Mouse (Mus musculus) adrenal gland, postnatal 10 days (tissue): ENCODE results near the gene Fam219a. TPM values are rescaled to one million over a fixed set of nuclear protein-coding genes. Genes with fewer than 3 reads are reported as not detected.

ENCODE experiments used
- DNase-seq: peaks from one replicate; pipeline ENCODE4 v3.0.0; 2021; ENCODE audit warnings: mixed read lengths
- long read RNA-seq, 2 experiments: library from polyadenylated mRNA; stranded (forward); transcript quantifications; one replicate each; pipeline ENCODE4 v2.0.0; 2021
- total RNA-seq, 2 experiments: library from RNA; stranded (reverse); gene quantifications; 2 replicates each; pipeline ENCODE4 v1.2.3; 2021

Gene Fam219a
- 10 to 100 TPM; 18.8 to 23.5 TPM for total RNA-seq
- long read RNA-seq, experiment 1, partial matches to known transcripts, result 0 of 4 reads
- long read RNA-seq, experiment 1, other reads (novel, unspliced or antisense), result 4 of 4 reads
- long read RNA-seq, experiment 2, partial matches to known transcripts, result 0 of 4 reads
- long read RNA-seq, experiment 2, other reads (novel, unspliced or antisense), result 2 of 4 reads

GRCm38 (mm10) chr4:41569411-41569885 is at the start of gene Fam219a, which contains the start of gene Dnaic1:
TSS of gene Fam219a (minus strand) at chr4:41569538.
TSS of gene Dnaic1 (plus strand) at chr4:41569775.
- peak; percentile 98 for DNase-seq

DNA sequence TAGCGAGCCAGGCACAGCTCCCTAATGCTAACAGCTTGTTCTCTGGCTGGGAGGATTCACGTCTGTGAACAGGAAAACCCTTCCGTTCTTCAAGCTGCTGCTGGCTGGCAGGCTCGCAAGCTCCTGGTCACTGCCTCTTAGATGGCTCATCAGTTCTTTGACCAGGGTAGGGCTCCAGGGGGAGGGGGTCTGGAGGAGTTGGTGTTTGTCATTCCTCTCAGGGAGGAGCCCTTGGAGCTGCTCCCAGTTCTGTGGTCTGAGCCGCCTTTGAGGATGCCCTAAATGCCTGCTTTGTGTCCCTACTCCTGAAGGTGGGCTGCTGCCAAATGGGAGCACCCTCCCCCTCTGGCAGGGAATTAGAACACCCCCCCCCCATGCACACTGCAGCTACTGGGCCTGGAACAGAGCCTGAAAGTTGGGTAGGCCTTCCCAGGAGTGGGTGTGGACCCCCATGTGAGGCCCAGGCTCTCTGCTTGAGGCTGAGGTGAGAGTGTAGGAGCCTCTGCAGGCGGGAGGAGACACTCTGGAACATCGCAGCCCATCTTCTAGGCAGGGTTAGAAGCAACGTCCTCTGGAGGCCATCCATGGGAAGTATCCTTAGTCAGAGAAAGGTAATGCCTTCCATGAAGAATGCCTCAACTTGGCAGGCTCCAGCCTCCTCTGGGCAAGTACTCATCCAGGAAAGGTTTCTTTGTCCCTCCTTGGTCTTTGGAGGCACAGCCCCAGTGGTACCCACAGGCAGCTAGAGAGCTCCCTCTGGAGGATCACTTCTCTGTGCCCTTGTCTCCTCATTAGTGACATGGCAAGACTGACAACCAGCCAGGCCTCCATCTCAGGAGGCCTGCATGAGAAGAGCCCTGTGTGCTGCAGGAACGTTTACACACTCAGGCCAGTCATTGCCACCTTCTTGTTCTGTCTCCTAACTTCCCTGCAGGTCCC is 46.6 kb upstream of the Fam219a start:
- no peak for DNase-seq

- peak; percentile 89 for DNase-seq
Measured at GRCm38 (mm10) chr4:41614156-41614555, 44.8 kb upstream of the Fam219a start.

DNA sequence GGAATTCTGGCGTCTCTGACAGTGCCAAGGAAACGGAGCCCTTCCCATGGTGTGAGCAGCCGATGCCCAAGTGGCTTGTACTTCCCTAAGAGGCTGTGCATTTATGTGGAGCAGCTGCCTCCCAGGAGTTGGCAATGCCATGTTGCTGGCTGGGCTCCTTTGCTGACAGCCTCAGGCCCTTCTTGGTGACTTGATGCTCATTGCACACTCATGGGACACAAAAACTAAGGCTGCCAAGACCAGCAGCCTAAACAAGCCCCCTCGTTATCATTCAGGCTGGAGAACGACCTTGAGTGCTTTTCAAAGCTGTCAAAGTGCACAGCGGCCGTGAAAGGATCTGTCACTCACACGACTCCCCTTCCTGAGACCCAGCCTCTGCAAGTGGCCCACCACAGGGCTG is 42.8 kb upstream of the Fam219a start:
- no peak for DNase-seq

- no peak for DNase-seq
Measured at GRCm38 (mm10) chr4:41610594-41610980, 41.2 kb upstream of the Fam219a start.

DNA sequence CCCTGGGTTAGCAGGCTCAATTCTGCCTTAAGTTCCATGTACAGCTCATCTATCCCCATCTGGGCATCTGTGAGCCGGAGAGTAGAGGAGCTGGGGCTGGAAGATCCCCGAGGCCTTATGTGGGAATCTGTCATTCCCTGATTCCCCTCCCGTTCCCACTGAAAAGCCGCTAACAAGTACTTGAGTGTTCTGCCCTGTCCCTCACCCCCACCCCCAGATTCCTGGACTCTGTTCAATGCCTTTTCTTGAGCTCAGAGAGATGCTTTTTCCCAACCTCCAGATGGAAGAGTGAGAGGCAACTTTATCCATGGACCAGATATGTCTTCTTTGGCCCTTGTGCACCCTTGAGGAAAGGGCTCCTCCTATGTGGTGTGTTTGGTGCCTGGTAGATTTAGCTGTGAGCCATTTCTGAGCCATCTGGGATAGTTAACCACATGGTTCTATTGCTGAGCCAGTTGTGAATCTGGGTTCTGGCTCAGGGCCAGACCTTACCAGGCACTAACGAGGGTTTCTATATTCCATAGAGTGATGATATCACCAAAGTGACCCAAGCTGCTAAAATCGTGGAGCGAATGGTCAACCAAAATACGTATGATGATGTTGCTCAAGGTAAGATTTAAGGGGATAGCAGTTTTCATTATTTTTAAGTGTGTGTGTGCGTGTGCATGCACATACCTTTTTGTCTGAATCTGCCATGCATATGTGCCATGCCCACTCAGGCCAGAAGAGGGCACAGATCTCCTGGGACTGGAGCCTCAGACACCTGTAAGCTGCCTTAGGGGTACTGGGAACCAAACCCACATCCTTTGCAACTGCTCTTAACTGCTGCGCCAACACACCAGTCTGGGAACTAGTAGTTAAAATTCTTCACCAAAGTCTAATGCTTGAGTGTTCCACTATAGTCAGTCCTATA is 40.6 kb upstream of the Fam219a start:
- no peak for DNase-seq

GRCm38 (mm10) chr4:41606784-41607183 is 37.4 kb upstream of the Fam219a start:
- DNase-seq, result peak; percentile 83

DNA sequence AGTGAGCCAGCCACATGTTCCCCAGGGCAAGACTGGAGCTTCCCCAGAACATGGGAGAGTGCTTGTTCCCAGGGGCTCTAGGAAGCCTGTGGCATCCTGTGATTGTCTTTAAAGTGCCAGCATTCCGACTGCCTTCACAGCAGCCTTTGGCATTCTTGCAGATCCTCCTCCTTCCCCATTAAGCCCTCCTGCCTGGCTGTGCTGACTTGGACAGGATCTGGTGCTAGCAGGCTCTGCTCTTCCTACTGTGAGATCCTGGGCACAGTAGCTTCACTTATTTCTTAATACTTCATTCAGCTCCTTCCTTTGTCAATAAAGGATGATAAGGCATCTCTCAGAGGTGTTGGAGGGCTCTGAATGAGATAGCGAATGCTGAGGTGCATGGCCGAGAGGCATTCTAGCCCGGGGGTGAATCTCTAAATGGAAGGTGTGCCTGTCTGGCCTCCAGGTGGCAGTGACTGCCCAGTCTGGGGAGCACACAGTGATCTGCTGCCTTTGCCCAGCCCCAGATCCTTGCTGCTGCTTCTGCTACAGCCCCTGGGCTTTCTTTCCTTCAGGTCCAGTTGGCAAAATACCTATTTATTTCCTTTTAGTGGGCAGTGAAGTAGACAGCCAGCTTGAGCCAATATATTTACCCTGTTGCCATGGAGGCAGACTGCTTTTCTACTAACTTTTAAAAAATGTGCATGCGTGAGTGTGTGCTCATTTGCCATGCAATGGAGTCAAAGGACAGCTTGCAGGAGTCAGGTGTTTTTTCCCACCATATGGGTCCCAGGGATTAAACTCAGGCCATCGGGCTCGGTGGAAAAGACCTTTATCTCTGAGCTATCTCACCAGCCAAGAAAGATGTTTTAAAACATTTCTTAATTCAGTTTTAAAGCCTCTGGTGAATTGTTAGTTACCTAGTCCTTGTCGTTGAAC is 35.4 kb upstream of the Fam219a start:
- peak; percentile 25 for DNase-seq

DNA sequence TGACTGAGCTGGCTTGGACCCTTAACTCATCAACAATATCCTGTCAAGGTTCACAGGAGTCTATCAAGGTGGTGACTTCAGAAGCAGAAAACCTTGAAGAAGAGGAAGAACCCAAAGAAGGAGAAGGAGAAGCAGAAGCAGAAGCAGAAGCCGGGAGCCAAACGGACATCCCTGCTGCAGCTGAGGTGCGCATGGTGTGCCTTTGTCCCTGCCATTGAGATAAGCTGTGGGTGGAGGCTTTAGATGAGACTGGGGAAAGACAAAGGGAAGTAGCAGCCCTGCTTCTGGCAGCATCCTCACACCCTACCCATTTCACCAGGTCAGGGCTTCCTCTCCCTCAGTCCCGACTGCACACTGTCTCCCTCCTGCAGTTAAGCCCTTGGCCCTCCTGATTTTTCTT is 33.5 kb upstream of the Fam219a start:
- no peak for DNase-seq

DNA sequence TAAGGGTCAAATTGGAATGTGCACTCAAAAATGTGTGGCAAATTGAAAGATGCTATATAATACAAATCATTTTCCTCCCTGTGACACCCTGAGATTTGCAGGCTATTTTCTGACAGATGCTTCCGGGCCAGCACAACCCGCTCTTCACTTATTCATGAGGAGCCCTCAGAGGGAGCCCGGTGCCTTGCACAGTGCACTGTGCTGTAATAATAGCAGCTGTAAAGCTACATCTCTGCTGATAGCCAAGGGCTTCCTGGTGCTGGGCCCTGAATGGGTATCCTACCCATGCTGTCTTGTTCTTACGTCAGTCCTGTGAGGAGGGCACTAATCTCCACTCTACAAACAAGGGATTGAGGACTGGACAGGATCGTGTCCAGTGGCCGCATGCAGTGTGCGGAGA is 14.0 kb upstream of the Fam219a start:
- no peak for DNase-seq

DNA sequence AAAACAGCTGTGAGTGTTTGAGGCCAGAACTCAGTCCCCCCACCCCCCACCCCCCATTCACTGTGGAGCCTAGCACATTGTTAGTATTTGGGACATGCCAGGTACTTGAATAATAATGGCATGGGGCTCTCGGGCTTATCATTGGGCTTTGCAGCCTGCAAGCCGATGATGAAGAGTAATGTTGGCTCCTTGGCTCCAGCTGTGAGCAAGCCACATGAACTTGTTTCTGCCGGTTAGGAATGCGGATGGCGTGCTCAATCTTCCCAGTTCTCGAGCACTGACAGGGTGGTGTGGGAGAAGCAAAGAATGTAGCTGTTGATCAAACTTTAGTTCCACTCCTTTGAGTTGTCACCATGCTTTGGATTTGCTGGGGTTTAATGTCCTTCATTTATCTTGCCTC is 6.6 kb upstream of the Fam219a start:
- no peak for DNase-seq

GRCm38 (mm10) chr4:41573492-41573891 is 4.2 kb upstream of the Fam219a start:
- no peak for DNase-seq

- no peak for DNase-seq
Measured at GRCm38 (mm10) chr4:41571490-41571889, 2.2 kb upstream of the Fam219a start.

DNA sequence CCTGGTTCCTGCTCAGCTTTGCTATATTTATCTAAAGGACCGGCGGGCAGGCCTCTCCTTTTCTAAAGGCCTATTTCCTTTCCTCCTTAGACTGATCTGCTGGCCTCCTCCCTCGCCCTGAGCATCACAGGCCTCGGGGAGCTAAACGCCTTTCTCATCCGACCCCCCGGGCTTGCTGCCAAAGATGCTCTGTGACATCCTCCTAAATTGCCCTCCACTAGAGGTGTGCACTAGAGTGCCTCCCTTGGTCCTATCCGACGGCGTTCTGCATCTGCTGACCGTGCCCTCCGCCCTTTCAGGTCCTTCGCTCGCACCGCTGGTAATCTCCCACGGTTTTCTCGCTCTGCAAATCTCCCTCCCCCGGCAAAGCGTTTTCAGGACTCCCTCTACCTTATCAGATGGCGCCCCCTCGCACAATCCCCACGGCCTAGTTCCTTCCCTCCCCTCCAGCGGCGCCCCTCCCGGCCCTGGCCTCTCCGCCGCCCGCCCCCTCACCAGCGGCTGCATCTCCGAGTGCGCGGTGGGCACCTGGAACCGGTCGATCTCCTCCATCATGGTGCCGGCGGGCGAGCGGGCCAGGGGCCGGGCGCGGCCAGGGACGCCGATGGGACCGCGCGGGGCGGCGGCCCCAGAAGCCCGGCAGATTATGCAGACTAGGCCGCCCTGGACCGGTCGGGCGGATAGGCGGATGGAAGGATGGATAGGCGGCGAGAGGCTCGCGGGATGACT is 492 bp downstream of the Fam219a start:
- DNase-seq, result peak; percentile 43

GRCm38 (mm10) chr4:41568239-41568638 is 1.1 kb downstream of the Fam219a start:
- DNase-seq, result peak; percentile 23

DNA sequence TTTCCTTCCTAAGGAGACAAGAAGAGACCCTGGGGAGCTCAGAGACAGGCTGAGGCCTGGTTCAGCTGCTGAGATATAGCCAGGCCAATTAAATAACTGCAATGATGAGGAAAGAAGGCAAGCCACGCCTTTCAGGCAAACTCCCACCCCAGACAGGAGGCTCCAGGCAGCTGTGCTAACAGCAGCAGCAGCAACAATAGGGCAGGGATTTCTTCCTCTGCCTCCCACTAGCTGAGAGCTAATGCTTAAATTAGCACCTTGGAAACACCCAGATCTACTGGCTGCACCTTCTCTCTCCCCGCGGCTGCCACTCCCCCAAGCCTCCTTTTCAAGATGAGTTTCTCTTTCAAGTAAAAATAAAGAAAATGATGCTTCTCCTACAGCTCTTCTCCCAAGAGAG is 3.2 kb downstream of the Fam219a start:
- DNase-seq, result no peak

DNA sequence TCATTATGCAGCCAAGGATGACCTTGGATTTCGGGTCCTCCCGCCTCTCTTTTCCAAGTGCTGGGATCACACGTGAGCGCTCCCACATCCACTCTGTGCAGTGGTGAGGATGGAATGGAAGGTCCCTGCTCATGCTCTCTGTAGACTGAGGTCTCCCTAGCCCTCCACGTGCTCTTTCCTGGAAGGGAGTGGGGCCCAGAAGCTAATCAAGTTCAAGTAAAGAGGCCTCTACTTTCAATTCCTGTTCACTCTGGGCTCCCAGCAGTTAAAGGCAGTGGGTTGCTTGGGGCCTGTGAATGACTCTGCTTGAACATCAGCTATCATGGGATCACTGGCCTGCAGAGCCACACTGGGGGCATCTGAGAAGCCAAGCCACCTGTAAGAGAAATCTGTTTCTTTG is 6.0 kb downstream of the Fam219a start:
- no peak for DNase-seq

GRCm38 (mm10) chr4:41557092-41557491 is 12.2 kb downstream of the Fam219a start:
- DNase-seq, result no peak

- no peak for DNase-seq
Measured at GRCm38 (mm10) chr4:41556311-41556953, 12.9 kb downstream of the Fam219a start.
